Mouse (Mus musculus) embryo, embryonic 10.5 days (tissue): ENCODE measurements at regions not wholly inside any gene's neighbourhood (a gene's known extent, or its start where the extent isn't known, plus 50 kb on each side); places are given as distances from the start of the nearest gene placed in this dataset.

ENCODE experiments used
- DNase-seq: peaks from one replicate; pipeline ENCODE4 v3.0.0-alpha.2; 2015; ENCODE audit warnings: low spot score

GRCm38 (mm10) chr6:67186537-67187274 is 51.3 kb upstream of the Serbp1 start:
- no peak for DNase-seq

GRCm38 (mm10) chr6:67184662-67185061 is 53.3 kb upstream of the Serbp1 start:
- no peak for DNase-seq

GRCm38 (mm10) chr6:67183481-67184215 is 54.3 kb upstream of the Serbp1 start:
- DNase-seq, result no peak

- DNase-seq, result no peak
Measured at GRCm38 (mm10) chr6:67182453-67182852, 55.5 kb upstream of the Serbp1 start.

- DNase-seq, result no peak
Measured at GRCm38 (mm10) chr6:67181459-67181858, 56.5 kb upstream of the Serbp1 start.

- DNase-seq, result no peak
Measured at GRCm38 (mm10) chr6:67179416-67179815, 58.6 kb upstream of the Serbp1 start.

GRCm38 (mm10) chr6:67178531-67178930 is 59.4 kb upstream of the Serbp1 start:
- DNase-seq, result no peak

GRCm38 (mm10) chr6:67178101-67178500 is 59.9 kb upstream of the Serbp1 start:
- no peak for DNase-seq

GRCm38 (mm10) chr6:67170674-67170946 is 67.4 kb upstream of the Serbp1 start:
- DNase-seq, result peak; percentile 28

GRCm38 (mm10) chr6:67169873-67170673 is 67.9 kb upstream of the Serbp1 start:
- peak; percentile 80 for DNase-seq

- no peak for DNase-seq
Measured at GRCm38 (mm10) chr6:67168803-67169202, 69.2 kb upstream of the Serbp1 start.

GRCm38 (mm10) chr6:67168031-67168777 is 69.8 kb upstream of the Serbp1 start:
- peak; percentile 80 for DNase-seq

GRCm38 (mm10) chr6:67165091-67165490 is 72.9 kb upstream of the Serbp1 start:
- no peak for DNase-seq

- no peak for DNase-seq
Measured at GRCm38 (mm10) chr6:67163947-67164346, 74.0 kb upstream of the Serbp1 start.

GRCm38 (mm10) chr6:67162814-67163213 is 75.2 kb upstream of the Serbp1 start:
- no peak for DNase-seq

GRCm38 (mm10) chr6:67161610-67162009 is 76.4 kb upstream of the Serbp1 start:
- DNase-seq, result no peak

- DNase-seq, result no peak
Measured at GRCm38 (mm10) chr6:67160564-67160963, 77.4 kb upstream of the Serbp1 start.

- no peak for DNase-seq
Measured at GRCm38 (mm10) chr6:67159726-67160523, 78.1 kb upstream of the Serbp1 start.

GRCm38 (mm10) chr6:67159224-67159623 is 78.8 kb upstream of the Serbp1 start:
- no peak for DNase-seq

- DNase-seq, result peak; percentile 97
Measured at GRCm38 (mm10) chr6:67158765-67159164, 79.2 kb upstream of the Serbp1 start.

GRCm38 (mm10) chr6:67152845-67153468 is 85.0 kb upstream of the Serbp1 start:
- no peak for DNase-seq
